Mouse (Mus musculus): Measurements from ENCODE around the gene Chn2. TPM values are rescaled to one million over a fixed set of nuclear protein-coding genes. Genes with fewer than 3 reads are reported as not detected.
A peak's percentile ranks its signal among the peaks of the same experiment; 100 is the strongest.

Chn2 gene
- polyA plus RNA-seq, 1 experiment, result 22.8 TPM

- H3K4me1 ChIP-seq (ENCODE audit: control insufficient read depth, insufficient read depth, low read length), result peaks cover 3% of the 10 kb centered on the region; the same call in 1 of the 2 replicates
- H3K4me3 ChIP-seq (ENCODE audit: insufficient read depth, low read depth, low read length), result no peak overlapping the region
- H3K27me3 ChIP-seq (replicated peaks; ENCODE audit: control insufficient read depth, insufficient read depth, low read length), result no peaks in the 10 kb centered on the region
- H3K36me3 ChIP-seq (ENCODE audit: control insufficient read depth, insufficient read depth, low read length), result no peaks in the 10 kb centered on the region
- peak; percentile 49 for DNase-seq
- 59% methylated on average over 3 of the region's 3 CpGs for WGBS
- TF ChIP-seq POLR2A (IDR thresholded peaks at IDR 0.05; ENCODE audit: low read depth, low read length) (no peak), CTCF (conservative IDR thresholded peaks at IDR 0.05; ENCODE audit: insufficient read depth, insufficient read length, low read depth, low read length) (no peak)
- no peak overlapping the region for H3K27ac ChIP-seq (ENCODE audit: insufficient read depth, low read depth, low read length)
These were observed 91.5 kb downstream of the Chn2 start for GRCm38 (mm10) chr6:54130881-54131280.

GRCm38 (mm10) chr6:54132576-54132975 lies 93.2 kb downstream of the Chn2 start:
- WGBS, result 91% methylated on average over 1 of the region's 1 CpGs
- TF ChIP-seq CTCF (conservative IDR thresholded peaks at IDR 0.05; ENCODE audit: insufficient read depth, insufficient read length, low read depth, low read length) (no peak), POLR2A (IDR thresholded peaks at IDR 0.05; ENCODE audit: low read depth, low read length) (no peak)
- H3K4me3 ChIP-seq (ENCODE audit: insufficient read depth, low read depth, low read length), result no peak overlapping the region
- peaks cover 3% of the 10 kb centered on the region; the same call in 1 of the 2 replicates for H3K4me1 ChIP-seq (ENCODE audit: control insufficient read depth, insufficient read depth, low read length)
- H3K27ac ChIP-seq (ENCODE audit: insufficient read depth, low read depth, low read length), result no peak overlapping the region
- H3K36me3 ChIP-seq (ENCODE audit: control insufficient read depth, insufficient read depth, low read length), result no peaks in the 10 kb centered on the region
- DNase-seq, result no peak
- no peaks in the 10 kb centered on the region for H3K27me3 ChIP-seq (replicated peaks; ENCODE audit: control insufficient read depth, insufficient read depth, low read length)

- WGBS, result 90% methylated on average over 5 of the region's 5 CpGs
- Histone ChIP-seq H3K4me3 (ENCODE audit: insufficient read depth, low read depth, low read length) (no peak overlapping the region), H3K36me3 (ENCODE audit: control insufficient read depth, insufficient read depth, low read length) (no peaks in the 10 kb centered on the region), H3K4me1 (ENCODE audit: control insufficient read depth, insufficient read depth, low read length) (peaks cover 3% of the 10 kb centered on the region; the same call in 1 of the 2 replicates), H3K27me3 (replicated peaks; ENCODE audit: control insufficient read depth, insufficient read depth, low read length) (no peaks in the 10 kb centered on the region), H3K27ac (ENCODE audit: insufficient read depth, low read depth, low read length) (no peak overlapping the region)
- TF ChIP-seq POLR2A (IDR thresholded peaks at IDR 0.05; ENCODE audit: low read depth, low read length), result no peak
- TF ChIP-seq CTCF (conservative IDR thresholded peaks at IDR 0.05; ENCODE audit: insufficient read depth, insufficient read length, low read depth, low read length), result no peak
- DNase-seq, result no peak
These were observed 93.9 kb downstream of the Chn2 start for GRCm38 (mm10) chr6:54133231-54133630.

- H3K4me1 ChIP-seq (ENCODE audit: control insufficient read depth, insufficient read depth, low read length), result no peaks in the 10 kb centered on the region
- no peak overlapping the region for H3K4me3 ChIP-seq (ENCODE audit: insufficient read depth, low read depth, low read length)
- H3K27me3 ChIP-seq (replicated peaks; ENCODE audit: control insufficient read depth, insufficient read depth, low read length), result no peaks in the 10 kb centered on the region
- TF ChIP-seq POLR2A (IDR thresholded peaks at IDR 0.05; ENCODE audit: low read depth, low read length), result no peak
- no peak for TF ChIP-seq CTCF (conservative IDR thresholded peaks at IDR 0.05; ENCODE audit: insufficient read depth, insufficient read length, low read depth, low read length)
- H3K36me3 ChIP-seq (ENCODE audit: control insufficient read depth, insufficient read depth, low read length), result no peaks in the 10 kb centered on the region
- DNase-seq, result no peak
- WGBS, result 92% methylated on average over 9 of the region's 9 CpGs
- H3K27ac ChIP-seq (ENCODE audit: insufficient read depth, low read depth, low read length), result no peak overlapping the region
These were observed 98.8 kb downstream of the Chn2 start for GRCm38 (mm10) chr6:54138157-54138556.

GRCm38 (mm10) chr6:54140488-54140887 lies 101.1 kb downstream of the Chn2 start:
- peak; percentile 31 for DNase-seq
- 72% methylated on average over 4 of the region's 4 CpGs for WGBS
- no peaks in the 10 kb centered on the region for H3K27me3 ChIP-seq (replicated peaks; ENCODE audit: control insufficient read depth, insufficient read depth, low read length)
- H3K4me1 ChIP-seq (ENCODE audit: control insufficient read depth, insufficient read depth, low read length), result no peaks in the 10 kb centered on the region
- TF ChIP-seq CTCF (conservative IDR thresholded peaks at IDR 0.05; ENCODE audit: insufficient read depth, insufficient read length, low read depth, low read length) (no peak), POLR2A (IDR thresholded peaks at IDR 0.05; ENCODE audit: low read depth, low read length) (no peak)
- H3K36me3 ChIP-seq (ENCODE audit: control insufficient read depth, insufficient read depth, low read length), result no peaks in the 10 kb centered on the region
- no peak overlapping the region for H3K27ac ChIP-seq (ENCODE audit: insufficient read depth, low read depth, low read length)
- H3K4me3 ChIP-seq (ENCODE audit: insufficient read depth, low read depth, low read length), result no peak overlapping the region

- DNase-seq, result peak; percentile 56
- Histone ChIP-seq H3K4me3 (ENCODE audit: insufficient read depth, low read depth, low read length) (no peak overlapping the region), H3K36me3 (ENCODE audit: control insufficient read depth, insufficient read depth, low read length) (no peaks in the 10 kb centered on the region), H3K27me3 (replicated peaks; ENCODE audit: control insufficient read depth, insufficient read depth, low read length) (no peaks in the 10 kb centered on the region), H3K4me1 (ENCODE audit: control insufficient read depth, insufficient read depth, low read length) (no peaks in the 10 kb centered on the region), H3K27ac (ENCODE audit: insufficient read depth, low read depth, low read length) (no peak overlapping the region)
- TF ChIP-seq POLR2A (IDR thresholded peaks at IDR 0.05; ENCODE audit: low read depth, low read length) (no peak), CTCF (conservative IDR thresholded peaks at IDR 0.05; ENCODE audit: insufficient read depth, insufficient read length, low read depth, low read length) (no peak)
- WGBS, result 77% methylated on average over 3 of the region's 3 CpGs
These were observed 101.8 kb downstream of the Chn2 start for GRCm38 (mm10) chr6:54141165-54141564.

- Histone ChIP-seq H3K27me3 (replicated peaks; ENCODE audit: control insufficient read depth, insufficient read depth, low read length) (no peaks in the 10 kb centered on the region), H3K36me3 (ENCODE audit: control insufficient read depth, insufficient read depth, low read length) (no peaks in the 10 kb centered on the region), H3K4me1 (ENCODE audit: control insufficient read depth, insufficient read depth, low read length) (no peaks in the 10 kb centered on the region), H3K4me3 (ENCODE audit: insufficient read depth, low read depth, low read length) (no peak overlapping the region), H3K27ac (ENCODE audit: insufficient read depth, low read depth, low read length) (no peak overlapping the region)
- 86% methylated on average over 11 of the region's 11 CpGs for WGBS
- DNase-seq, result no peak
- TF ChIP-seq POLR2A (IDR thresholded peaks at IDR 0.05; ENCODE audit: low read depth, low read length), result no peak
- no peak for TF ChIP-seq CTCF (conservative IDR thresholded peaks at IDR 0.05; ENCODE audit: insufficient read depth, insufficient read length, low read depth, low read length)
These were observed 103.7 kb downstream of the Chn2 start for GRCm38 (mm10) chr6:54142848-54143651.

Data from kidney, adult 2 months (tissue).